Mouse (Mus musculus) CD4-positive, CD25-positive, alpha-beta regulatory T cell, adult 2 months (primary cell): ENCODE results near the gene Cd300ld3.
A peak's percentile ranks its signal among the peaks of the same experiment; 100 is the strongest.

ENCODE experiments used
- DNase-seq: peaks from one replicate; pipeline ENCODE4 v3.0.0-alpha.2; 2012; ENCODE audit warnings: low read depth, low spot score

The Cd300ld3 gene

GRCm38 (mm10) chr11:115048259-115048658 lies at the start of gene Cd300ld3:
Gene Cd300ld3, minus strand, starts transcription at chr11:115048409.
- DNase-seq, result no peak

- DNase-seq, result no peak
Observed at GRCm38 (mm10) chr11:115092140-115092539, 43.9 kb upstream of the Cd300ld3 start.

- peak; percentile 46 for DNase-seq
Observed at GRCm38 (mm10) chr11:115091362-115091901, 43.2 kb upstream of the Cd300ld3 start, which contains the start of gene Rab37. Gene Rab37, plus strand, starts transcription at chr11:115091431.

- peak; percentile 67 for DNase-seq
Observed at GRCm38 (mm10) chr11:115089853-115090252, 41.6 kb upstream of the Cd300ld3 start.

GRCm38 (mm10) chr11:115086213-115086612 lies 38.0 kb upstream of the Cd300ld3 start:
- no peak for DNase-seq

GRCm38 (mm10) chr11:115085064-115085463 lies 36.9 kb upstream of the Cd300ld3 start:
- no peak for DNase-seq

GRCm38 (mm10) chr11:115084595-115084994 lies 36.4 kb upstream of the Cd300ld3 start:
- peak; percentile 13 for DNase-seq

- DNase-seq, result peak; percentile 88
Observed at GRCm38 (mm10) chr11:115083376-115084139, 35.3 kb upstream of the Cd300ld3 start.

GRCm38 (mm10) chr11:115082196-115082595 lies 34.0 kb upstream of the Cd300ld3 start:
- DNase-seq, result no peak

GRCm38 (mm10) chr11:115081373-115081772 lies 33.2 kb upstream of the Cd300ld3 start:
- no peak for DNase-seq

- peak; percentile 82 for DNase-seq
Observed at GRCm38 (mm10) chr11:115080886-115081285, 32.7 kb upstream of the Cd300ld3 start.

GRCm38 (mm10) chr11:115078680-115079079 lies 30.5 kb upstream of the Cd300ld3 start:
- no peak for DNase-seq

GRCm38 (mm10) chr11:115077436-115077835 lies 29.2 kb upstream of the Cd300ld3 start:
- no peak for DNase-seq

GRCm38 (mm10) chr11:115075859-115076258 lies 27.6 kb upstream of the Cd300ld3 start:
- no peak for DNase-seq

- no peak for DNase-seq
Observed at GRCm38 (mm10) chr11:115075407-115075806, 27.2 kb upstream of the Cd300ld3 start.

GRCm38 (mm10) chr11:115073002-115073401 lies 24.8 kb upstream of the Cd300ld3 start:
- DNase-seq, result no peak

GRCm38 (mm10) chr11:115071631-115072294 lies 23.6 kb upstream of the Cd300ld3 start:
- DNase-seq, result no peak

GRCm38 (mm10) chr11:115071015-115071551 lies 22.9 kb upstream of the Cd300ld3 start:
- DNase-seq, result no peak

GRCm38 (mm10) chr11:115066768-115067167 lies 18.6 kb upstream of the Cd300ld3 start:
- no peak for DNase-seq

- no peak for DNase-seq
Observed at GRCm38 (mm10) chr11:115062077-115062476, 13.9 kb upstream of the Cd300ld3 start, which contains the start of gene Cd300e. Gene Cd300e, minus strand, starts transcription at chr11:115062177.

- DNase-seq, result no peak
Observed at GRCm38 (mm10) chr11:115059797-115060196, 11.6 kb upstream of the Cd300ld3 start.

- no peak for DNase-seq
Observed at GRCm38 (mm10) chr11:115058701-115059100, 10.5 kb upstream of the Cd300ld3 start.
